Mouse (Mus musculus): ENCODE measurements around the gene F2r. TPM values are rescaled to one million over a fixed set of nuclear protein-coding genes. Genes with fewer than 3 reads are reported as not detected.

Gene F2r
- polyA plus RNA-seq, 1 experiment from 2014 or later, result 143 TPM

DNA sequence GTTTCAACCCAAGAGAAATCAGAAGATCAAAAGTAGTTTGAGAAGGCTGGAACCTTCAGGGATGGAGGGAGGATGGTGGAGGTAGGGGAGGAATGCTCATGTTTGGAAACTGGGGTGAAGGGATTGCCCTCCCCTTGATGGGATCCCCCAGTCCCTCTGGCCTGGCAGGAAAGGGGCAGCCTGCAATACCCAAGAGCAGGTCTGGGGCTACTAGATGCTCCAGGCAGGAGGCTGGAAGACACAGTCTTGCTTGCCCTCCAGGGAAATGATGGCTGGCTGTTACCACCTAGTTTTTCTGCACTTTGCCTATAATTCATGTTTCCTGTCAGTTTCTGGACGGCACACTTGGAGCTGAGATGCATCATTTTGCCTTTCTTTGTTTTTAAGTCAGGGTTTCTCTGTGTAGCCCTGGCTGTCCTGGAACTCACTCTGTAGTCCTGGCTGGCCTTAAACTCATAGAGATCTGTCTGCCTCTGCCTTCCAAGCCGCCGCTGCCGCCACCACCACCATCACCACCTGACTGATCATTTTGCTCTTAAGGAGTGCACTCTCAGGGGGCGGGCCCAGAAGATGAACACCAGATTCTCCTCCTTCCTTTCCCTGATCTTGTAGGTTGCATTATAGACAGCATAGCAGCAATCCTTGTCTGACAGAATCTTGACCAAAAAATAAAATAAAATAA lies 40.1 kb downstream of the F2r start:
- 89% methylated on average over 5 of the region's 5 CpGs for WGBS
- Histone ChIP-seq H3K9me3 (replicated peaks) (no peaks in the 10 kb centered on the region), H3K36me3 (no peaks in the 10 kb centered on the region), H3K27me3 (ENCODE audit: low read depth, poor library complexity, severe bottlenecking) (no peaks in the 10 kb centered on the region), H3K4me3 (no peak overlapping the region), H3K4me1 (no peaks in the 10 kb centered on the region), H3K27ac (no peak overlapping the region)
- peak; percentile 23 for DNase-seq (ENCODE audit: low spot score)

DNA sequence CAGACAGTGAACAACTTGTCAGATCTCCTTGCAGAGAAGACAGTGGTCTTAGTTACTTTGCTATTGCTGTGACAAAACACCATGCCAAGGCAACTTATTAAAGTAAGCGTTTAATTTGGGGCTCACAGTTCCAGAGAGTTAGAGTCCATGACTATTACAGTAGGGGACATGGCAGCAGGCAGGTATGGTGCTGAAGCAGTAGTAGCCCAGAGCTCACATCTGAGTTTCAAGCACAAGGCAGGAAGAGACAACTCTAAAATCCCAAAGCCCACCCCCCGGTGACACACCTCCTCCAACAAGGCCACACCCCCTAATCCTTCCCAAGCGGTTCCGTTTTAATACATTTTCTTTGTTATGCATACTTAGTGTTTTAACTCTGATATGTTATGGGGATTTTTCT lies 47.4 kb downstream of the F2r start:
- DNase-seq (ENCODE audit: low spot score), result peak; percentile 23
- Histone ChIP-seq H3K27ac (no peak overlapping the region), H3K9me3 (replicated peaks) (0 out of 2 replicates have a peak, but pooled peaks cover 1% of the 10 kb centered on the region), H3K4me3 (no peak overlapping the region), H3K27me3 (ENCODE audit: low read depth, poor library complexity, severe bottlenecking) (no peaks in the 10 kb centered on the region), H3K4me1 (no peaks in the 10 kb centered on the region), H3K36me3 (no peaks in the 10 kb centered on the region)
- WGBS, result 97% methylated on average over 4 of the region's 4 CpGs

DNA sequence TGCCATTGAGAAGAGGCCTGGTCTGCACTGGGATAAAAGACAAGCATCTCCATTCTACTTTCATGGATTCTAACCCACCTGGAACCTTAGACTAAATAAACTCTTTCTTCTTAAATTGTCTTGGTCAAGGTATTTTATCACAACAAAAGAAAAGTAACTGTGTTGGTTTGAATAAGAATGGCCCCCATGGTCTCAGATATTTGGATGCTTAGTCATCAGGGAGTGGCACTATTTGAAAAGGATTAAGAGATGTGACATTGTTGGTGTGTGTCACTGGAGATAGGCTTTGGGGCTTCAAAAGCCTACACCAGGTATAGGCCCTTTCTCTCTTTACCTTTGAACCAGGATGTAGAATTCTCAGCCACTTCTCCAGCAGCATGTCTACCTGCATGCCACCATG lies 49.0 kb downstream of the F2r start:
- DNase-seq (ENCODE audit: low spot score), result no peak
- Histone ChIP-seq H3K36me3 (no peaks in the 10 kb centered on the region), H3K4me1 (no peaks in the 10 kb centered on the region), H3K27me3 (ENCODE audit: low read depth, poor library complexity, severe bottlenecking) (no peaks in the 10 kb centered on the region), H3K9me3 (replicated peaks) (0 out of 2 replicates have a peak, but pooled peaks cover 1% of the 10 kb centered on the region), H3K27ac (no peak overlapping the region), H3K4me3 (no peak overlapping the region)

DNA sequence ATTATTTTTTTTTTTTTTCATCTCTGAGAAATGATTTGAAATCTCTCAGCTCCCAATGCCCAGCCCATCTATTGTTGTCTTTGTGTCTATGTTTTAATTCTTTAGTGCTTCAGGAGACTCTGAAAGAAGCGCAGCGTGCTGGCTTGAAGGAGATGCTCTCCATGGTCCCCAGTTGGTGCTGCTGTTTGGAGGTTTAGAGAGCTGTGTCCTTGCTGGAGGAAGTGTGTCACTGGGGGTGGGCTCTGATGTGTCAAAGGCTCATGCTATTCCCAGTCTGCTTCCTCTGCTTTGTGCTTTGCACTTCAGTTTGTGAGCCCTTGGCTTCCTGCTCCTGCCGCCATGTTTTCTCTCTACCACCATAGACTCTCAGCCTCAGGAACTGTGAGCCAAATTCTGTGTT lies 50.0 kb downstream of the F2r start:
- H3K4me3 ChIP-seq, result no peak overlapping the region
- H3K36me3 ChIP-seq, result no peaks in the 10 kb centered on the region
- DNase-seq (ENCODE audit: low spot score), result no peak
- no peaks in the 10 kb centered on the region for H3K27me3 ChIP-seq (ENCODE audit: low read depth, poor library complexity, severe bottlenecking)
- 96% methylated on average over 3 of the region's 3 CpGs for WGBS
- H3K27ac ChIP-seq, result no peak overlapping the region
- 0 out of 2 replicates have a peak, but pooled peaks cover 1% of the 10 kb centered on the region for H3K9me3 ChIP-seq (replicated peaks)
- H3K4me1 ChIP-seq, result no peaks in the 10 kb centered on the region

DNA sequence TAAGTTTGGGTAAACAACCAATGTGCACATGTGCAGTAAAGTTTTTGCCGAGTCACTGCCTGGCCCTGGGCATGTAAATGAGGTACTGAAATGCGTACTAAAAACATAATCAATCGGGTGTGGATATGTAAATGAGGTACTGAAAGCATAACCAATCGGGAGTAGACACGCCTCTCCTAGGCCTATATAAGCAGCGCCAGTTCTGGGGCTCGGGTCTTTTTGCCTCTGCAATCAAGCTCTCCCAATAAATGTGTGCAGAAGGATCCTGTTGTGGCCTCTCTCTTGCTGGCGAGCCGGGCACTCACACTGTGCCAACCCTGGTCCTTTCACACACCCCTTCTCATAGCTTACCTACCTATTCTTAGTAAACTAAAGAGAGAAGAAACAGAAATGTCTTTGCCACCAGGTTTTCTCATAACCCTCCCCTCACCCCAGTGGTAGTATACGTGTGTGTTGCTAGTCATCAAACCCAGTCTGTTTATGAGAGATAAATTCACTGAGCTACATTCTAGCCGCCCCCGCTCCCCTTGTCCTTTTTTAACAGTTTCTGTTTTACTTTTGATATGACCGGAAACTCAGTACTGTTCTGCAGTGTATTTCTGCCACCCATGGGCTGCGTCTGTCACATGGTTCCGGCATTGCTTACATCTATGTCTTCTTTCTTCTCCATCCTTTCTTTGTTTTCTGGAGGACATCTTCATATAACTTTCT lies 51.3 kb downstream of the F2r start:
- DNase-seq (ENCODE audit: low spot score), result peak; percentile 25
- Histone ChIP-seq H3K4me3 (no peak overlapping the region), H3K27ac (no peak overlapping the region), H3K4me1 (no peaks in the 10 kb centered on the region), H3K9me3 (replicated peaks) (0 out of 2 replicates have a peak, but pooled peaks cover 1% of the 10 kb centered on the region), H3K36me3 (no peaks in the 10 kb centered on the region), H3K27me3 (ENCODE audit: low read depth, poor library complexity, severe bottlenecking) (no peaks in the 10 kb centered on the region)
- WGBS, result 97% methylated on average over 15 of the region's 15 CpGs

DNA sequence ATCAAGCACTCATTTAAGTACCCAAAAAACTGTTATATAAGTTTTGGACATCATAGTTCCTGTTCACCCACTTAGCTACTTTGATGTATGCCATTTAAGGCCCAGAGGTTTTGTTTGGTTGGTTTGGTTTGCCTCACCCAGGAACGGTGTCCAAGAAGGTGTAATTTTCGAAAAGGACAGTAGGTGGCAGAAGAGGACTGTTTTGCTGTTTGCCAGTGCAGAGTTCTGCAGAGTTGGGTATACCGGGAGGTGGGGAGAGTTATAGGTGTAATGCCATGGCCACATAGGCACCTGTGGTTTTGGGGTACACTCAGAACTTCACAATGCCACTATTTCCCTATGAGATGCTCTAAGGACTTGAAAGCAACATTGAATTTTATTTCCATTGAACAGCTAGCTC lies 54.6 kb downstream of the F2r start:
- no peak overlapping the region for H3K4me3 ChIP-seq
- peak; percentile 71 for DNase-seq (ENCODE audit: low spot score)
- H3K4me1 ChIP-seq, result no peaks in the 10 kb centered on the region
- H3K27me3 ChIP-seq (ENCODE audit: low read depth, poor library complexity, severe bottlenecking), result no peaks in the 10 kb centered on the region
- H3K27ac ChIP-seq, result no peak overlapping the region
- H3K9me3 ChIP-seq (replicated peaks), result 0 out of 2 replicates have a peak, but pooled peaks cover 1% of the 10 kb centered on the region
- H3K36me3 ChIP-seq, result no peaks in the 10 kb centered on the region
- WGBS, result 0% methylated on average over 3 of the region's 3 CpGs

DNA sequence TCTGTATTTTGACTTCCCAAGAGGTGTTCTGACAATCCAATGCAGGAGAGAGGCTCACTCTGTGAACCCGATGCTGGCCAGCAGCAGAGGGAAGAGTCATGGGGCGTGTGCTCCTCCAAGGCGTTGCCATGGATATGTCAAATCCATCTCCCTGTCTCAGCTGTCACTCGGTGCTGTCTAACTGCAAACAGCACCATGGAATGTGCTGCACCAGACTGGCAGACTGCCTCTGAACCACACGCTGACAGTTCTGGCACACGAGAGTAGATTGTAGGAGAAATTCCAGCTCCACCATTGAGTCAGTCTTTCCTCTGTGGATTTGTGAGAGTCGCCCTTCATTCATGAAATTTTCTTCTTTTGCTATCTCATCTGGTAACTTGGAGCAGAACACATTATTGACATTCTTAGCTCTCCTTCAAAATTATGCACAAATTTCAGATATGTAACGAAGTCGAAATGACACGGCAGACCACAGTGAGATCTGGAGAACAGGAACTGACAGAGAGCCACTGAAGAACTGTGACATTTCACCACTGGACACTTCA lies 55.1 kb downstream of the F2r start:
- Histone ChIP-seq H3K4me1 (no peaks in the 10 kb centered on the region), H3K27me3 (ENCODE audit: low read depth, poor library complexity, severe bottlenecking) (no peaks in the 10 kb centered on the region), H3K36me3 (no peaks in the 10 kb centered on the region), H3K9me3 (replicated peaks) (0 out of 2 replicates have a peak, but pooled peaks cover 1% of the 10 kb centered on the region), H3K4me3 (no peak overlapping the region), H3K27ac (no peak overlapping the region)
- 71% methylated on average over 10 of the region's 10 CpGs for WGBS
- DNase-seq (ENCODE audit: low spot score), result peak; percentile 28

DNA sequence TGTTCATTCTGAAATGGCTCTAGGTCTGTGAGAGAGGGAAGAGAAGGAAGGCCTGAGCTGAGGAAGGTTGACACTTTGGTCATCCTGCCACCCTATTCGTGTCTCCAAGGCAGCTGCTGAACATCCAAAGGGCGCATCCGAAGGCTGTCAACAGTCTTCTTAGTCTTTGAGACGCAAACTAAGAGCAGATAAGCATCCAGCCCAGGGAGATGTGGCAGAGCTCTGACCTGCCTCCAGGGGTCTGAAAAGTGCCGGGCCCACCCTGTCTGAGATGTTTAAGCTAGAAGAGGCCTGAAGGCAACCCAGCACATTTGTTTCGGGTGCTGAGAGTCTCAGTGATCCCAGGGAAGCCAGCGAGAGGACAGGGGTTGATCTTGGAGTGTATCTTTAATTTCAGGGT lies 61.0 kb downstream of the F2r start:
- Histone ChIP-seq H3K4me3 (no peak overlapping the region), H3K27me3 (ENCODE audit: low read depth, poor library complexity, severe bottlenecking) (no peaks in the 10 kb centered on the region), H3K27ac (no peak overlapping the region), H3K36me3 (no peaks in the 10 kb centered on the region), H3K4me1 (no peaks in the 10 kb centered on the region), H3K9me3 (replicated peaks) (no peaks in the 10 kb centered on the region)
- WGBS, result 79% methylated on average over 7 of the region's 7 CpGs
- DNase-seq (ENCODE audit: low spot score), result peak; percentile 22

DNA sequence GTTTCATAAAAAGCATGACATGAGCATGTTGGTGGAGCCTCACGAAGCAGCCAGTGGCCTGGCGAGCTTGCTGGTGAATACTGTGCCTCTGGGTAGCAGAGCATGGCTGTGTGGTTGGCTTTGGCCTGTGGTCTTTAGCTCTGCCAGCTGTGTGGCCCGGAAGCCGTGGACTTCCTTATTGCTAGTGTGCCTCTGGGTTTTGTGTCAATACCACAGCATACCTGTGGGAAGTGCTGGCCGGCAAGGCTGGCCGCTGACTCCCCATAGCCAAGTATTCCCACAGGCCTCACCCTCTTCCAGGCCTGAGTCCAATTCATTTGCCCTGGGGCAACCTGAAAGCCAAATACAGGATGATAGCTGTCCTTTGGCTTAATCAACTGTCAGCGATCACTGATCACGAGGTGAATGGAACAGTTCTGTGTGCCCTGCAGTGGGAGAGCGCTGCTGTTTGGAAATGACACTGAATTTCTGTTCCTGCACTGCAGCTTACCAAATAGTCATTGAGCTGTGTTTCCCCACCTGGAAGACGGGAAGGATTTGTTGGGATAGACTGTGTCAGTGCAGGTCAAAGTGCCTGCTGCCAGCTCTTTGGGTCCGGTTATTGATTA lies 64.3 kb downstream of the F2r start:
- Histone ChIP-seq H3K27me3 (ENCODE audit: low read depth, poor library complexity, severe bottlenecking) (no peaks in the 10 kb centered on the region), H3K4me3 (no peak overlapping the region), H3K36me3 (no peaks in the 10 kb centered on the region), H3K4me1 (peaks cover 8% of the 10 kb centered on the region), H3K27ac (no peak overlapping the region), H3K9me3 (replicated peaks) (no peaks in the 10 kb centered on the region)
- WGBS, result 88% methylated on average over 11 of the region's 11 CpGs
- no peak for DNase-seq (ENCODE audit: low spot score)

Other genes starting within 250 kb of the F2r start
- gene Aggf1, start 243.1 kb downstream of the F2r start, polyA plus RNA-seq (2016; fragmentation: Nextera tagmentation; extraction: Ambion mirVana), result 38.9 and 44.6 TPM in 2 replicates
- gene Crhbp, start 173.6 kb downstream of the F2r start, polyA plus RNA-seq (2016; fragmentation: Nextera tagmentation; extraction: Ambion mirVana), result 3.9 and 4.8 TPM in 2 replicates
- not detected in 2 replicates for gene S100z, start 139.8 kb downstream of the F2r start, polyA plus RNA-seq (2016; fragmentation: Nextera tagmentation; extraction: Ambion mirVana)
- not detected in 2 replicates for gene F2rl1, start 93.3 kb downstream of the F2r start, polyA plus RNA-seq (2016; fragmentation: Nextera tagmentation; extraction: Ambion mirVana)
- gene F2rl2, start 78.4 kb upstream of the F2r start, polyA plus RNA-seq (2016; fragmentation: Nextera tagmentation; extraction: Ambion mirVana), result 1.1 and 1.4 TPM in 2 replicates

All from limb, embryonic 10.5 days (tissue).